Mouse (Mus musculus) T-helper 17 cell (primary cell): ENCODE measurements around the gene Olfr1446.

Experiments
- in situ Hi-C, 2 experiments: fragments of 300-600 bp; cut with MboI, MseI; formaldehyde crosslinking; loops; 1 replicate in 1 of 2; 2 replicates in 1 of 2; pipeline ENCODE4 v1.15.1; 2025; ENCODE audit warnings: high pct_unique_total_duplicates in 2 of 2

Gene Olfr1446

GRCm38 (mm10) chr19:12893424-12893823 is at the start of gene Olfr1446:
Gene Olfr1446, minus strand, starts transcription at chr19:12893524.
- in situ Hi-C loops, result no loop called here

GRCm38 (mm10) chr19:12930540-12930939 is 37.2 kb upstream of the Olfr1446 start, which contains the start of gene Olfr1449:
Gene Olfr1449, plus strand, starts transcription at chr19:12930840.
- in situ Hi-C loops, result no loop called here

GRCm38 (mm10) chr19:12924319-12924718 is 31.0 kb upstream of the Olfr1446 start, which contains the start of gene Olfr1448:
Gene Olfr1448, minus strand, starts transcription at chr19:12924419.
- in situ Hi-C loops, result no loop called here

- in situ Hi-C loops, result no loop called here
Observed at GRCm38 (mm10) chr19:12903643-12904042, 10.3 kb upstream of the Olfr1446 start, which contains the start of gene Olfr1447. Gene Olfr1447, minus strand, starts transcription at chr19:12903743.

GRCm38 (mm10) chr19:12883555-12883954 is 9.8 kb downstream of the Olfr1446 start, which contains the start of gene Olfr1445:
Gene Olfr1445, plus strand, starts transcription at chr19:12883855.
- in situ Hi-C loops, result no loop called here

- in situ Hi-C loops, result no loop called here
Observed at GRCm38 (mm10) chr19:12856983-12857382, 36.3 kb downstream of the Olfr1446 start, which contains the start of gene Olfr1444. Gene Olfr1444, plus strand, starts transcription at chr19:12857283.

- in situ Hi-C loops, result no loop called here
Observed at GRCm38 (mm10) chr19:12846382-12846781, 46.9 kb downstream of the Olfr1446 start, which contains the start of gene Gm5244. Gene Gm5244, plus strand, starts transcription at chr19:12846682.

- in situ Hi-C loops, result no loop called here
Observed at GRCm38 (mm10) chr19:12838507-12838906, 54.8 kb downstream of the Olfr1446 start.
